Mouse (Mus musculus) midbrain, embryonic 10.5 days (tissue): ENCODE measurements around the gene Cep250. TPM values are rescaled to one million over a fixed set of nuclear protein-coding genes. Genes with fewer than 3 reads are reported as not detected.
A peak's percentile ranks its signal among the peaks of the same experiment; 100 is the strongest.

Source experiments
- DNase-seq: peaks from one replicate; pipeline ENCODE4 v3.0.0-alpha.2; 2017; ENCODE audit warnings: low spot score
- H3K27ac ChIP-seq: fragments of 300-500 bp; sonication (generic); replicated peaks from 2 replicates; pipeline ENCODE4 v1.5.1; 2016; ENCODE audit warnings: mild to moderate bottlenecking
- H3K27me3 ChIP-seq: fragments of 300-500 bp; sonication (generic); 2 replicates; pipeline ENCODE4 v1.6.1; 2016; ENCODE audit warnings: low read depth, mild to moderate bottlenecking; ENCODE audit not compliant: poor library complexity, severe bottlenecking
- H3K36me3 ChIP-seq: fragments of 300-500 bp; sonication (generic); 2 replicates; pipeline ENCODE4 v1.6.1; 2016; ENCODE audit warnings: mild to moderate bottlenecking, moderate library complexity
- H3K4me1 ChIP-seq: fragments of 300-500 bp; sonication (generic); 2 replicates; pipeline ENCODE4 v1.6.1; 2016
- H3K4me3 ChIP-seq: fragments of 300-500 bp; sonication (generic); 2 replicates; pipeline ENCODE4 v1.5.1; 2016; ENCODE audit warnings: mild to moderate bottlenecking, moderate library complexity
- H3K9me3 ChIP-seq: fragments of 300-500 bp; sonication (generic); replicated peaks from 2 replicates; pipeline ENCODE4 v1.6.1; 2016; ENCODE audit warnings: mild to moderate bottlenecking
- WGBS: fragments of 180-500 bp; shearing (Covaris S2); methylation state at CpG from one replicate; pipeline ENCODE4 v1.1.7; 2016; 5-methylcytosine and 5-hydroxymethylcytosine counted together
- polyA plus RNA-seq: library from polyadenylated mRNA; unstranded; fragments of >200 nt; fragmentation: Nextera tagmentation; extraction: Ambion mirVana; gene quantifications from 2 replicates; pipeline ENCODE4 v1.2.1, GENCODE M21; 2016

Gene Cep250
- polyA plus RNA-seq, 1 experiment from 2014 or later = 24.3 TPM

DNA sequence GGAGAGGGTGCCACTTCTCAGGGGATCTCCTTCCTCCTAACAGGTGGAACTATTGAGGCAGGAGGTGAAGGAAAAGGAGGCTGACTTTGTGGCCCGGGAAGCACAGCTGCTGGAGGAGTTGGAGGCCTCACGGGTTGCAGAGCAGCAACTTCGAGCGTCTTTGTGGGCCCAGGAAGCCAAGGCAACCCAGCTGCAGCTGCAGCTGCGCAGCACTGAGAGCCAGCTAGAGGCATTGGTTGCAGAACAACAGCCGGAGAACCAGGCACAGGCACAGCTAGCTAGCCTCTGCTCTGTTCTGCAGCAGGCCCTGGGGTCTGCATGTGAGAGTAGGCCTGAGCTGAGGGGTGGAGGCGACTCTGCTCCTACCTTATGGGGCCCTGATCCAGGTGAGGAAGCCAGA is 29.5 kb downstream of the Cep250 start:
- DNase-seq = no peak
- Histone ChIP-seq H3K4me1 (no peaks in the 10 kb centered on the region), H3K27me3 (no peaks in the 10 kb centered on the region), H3K9me3 (no peaks in the 10 kb centered on the region), H3K4me3 (no peak overlapping the region), H3K27ac (no peak overlapping the region), H3K36me3 (peaks cover 100% of the 10 kb centered on the region)
- WGBS = 90% methylated on average over 7 of the region's 7 CpGs

DNA sequence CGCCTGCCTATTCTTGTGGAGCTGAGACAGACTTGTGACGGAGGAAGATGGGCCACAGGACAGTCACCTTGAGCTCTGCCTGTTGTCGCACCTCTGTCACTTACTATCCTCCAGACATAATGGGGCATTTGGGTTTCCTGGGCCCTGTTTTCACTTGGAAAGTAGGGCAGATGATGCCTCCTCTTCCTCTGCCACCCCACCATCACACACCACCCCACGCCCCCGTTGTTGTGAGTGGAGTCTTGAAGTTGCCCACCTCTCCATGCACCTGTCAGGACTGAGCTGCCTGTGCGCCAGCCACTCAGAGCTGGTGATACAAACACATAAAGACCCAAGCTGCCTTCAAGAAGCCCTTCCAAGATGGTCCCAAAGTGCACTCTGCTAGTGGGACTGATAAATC is 30.9 kb downstream of the Cep250 start:
- H3K27me3 ChIP-seq = no peaks in the 10 kb centered on the region
- H3K9me3 ChIP-seq = no peaks in the 10 kb centered on the region
- DNase-seq = no peak
- H3K27ac ChIP-seq = no peak overlapping the region
- H3K4me1 ChIP-seq = no peaks in the 10 kb centered on the region
- H3K36me3 ChIP-seq = peaks cover 100% of the 10 kb centered on the region
- 96% methylated on average over 6 of the region's 6 CpGs for WGBS
- H3K4me3 ChIP-seq = no peak overlapping the region

DNA sequence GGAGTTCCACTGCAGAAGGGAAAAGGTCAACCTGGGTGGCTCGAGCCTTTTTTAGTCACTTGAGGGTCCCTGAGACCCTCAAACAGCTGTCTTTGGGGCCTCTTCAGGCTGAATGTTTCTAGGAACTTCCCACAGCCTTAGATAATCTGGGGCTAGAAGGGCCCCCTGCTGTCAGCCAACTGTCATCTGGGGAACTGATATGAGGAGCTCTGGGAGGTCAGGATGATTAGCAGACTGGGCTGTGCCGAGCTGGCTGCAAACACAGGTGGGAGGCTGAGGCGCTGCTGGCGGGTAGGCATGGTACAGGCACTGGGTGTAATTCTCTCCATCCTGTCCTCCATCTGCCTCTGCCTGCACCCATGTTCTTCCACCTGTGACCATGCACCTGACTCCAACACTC is 32.8 kb downstream of the Cep250 start:
- DNase-seq = no peak
- Histone ChIP-seq H3K27ac (no peak overlapping the region), H3K4me1 (no peaks in the 10 kb centered on the region), H3K27me3 (no peaks in the 10 kb centered on the region), H3K9me3 (no peaks in the 10 kb centered on the region), H3K4me3 (no peak overlapping the region; the same call in 1 of the 2 replicates), H3K36me3 (peaks cover 100% of the 10 kb centered on the region)
- 85% methylated on average over 4 of the region's 4 CpGs for WGBS

DNA sequence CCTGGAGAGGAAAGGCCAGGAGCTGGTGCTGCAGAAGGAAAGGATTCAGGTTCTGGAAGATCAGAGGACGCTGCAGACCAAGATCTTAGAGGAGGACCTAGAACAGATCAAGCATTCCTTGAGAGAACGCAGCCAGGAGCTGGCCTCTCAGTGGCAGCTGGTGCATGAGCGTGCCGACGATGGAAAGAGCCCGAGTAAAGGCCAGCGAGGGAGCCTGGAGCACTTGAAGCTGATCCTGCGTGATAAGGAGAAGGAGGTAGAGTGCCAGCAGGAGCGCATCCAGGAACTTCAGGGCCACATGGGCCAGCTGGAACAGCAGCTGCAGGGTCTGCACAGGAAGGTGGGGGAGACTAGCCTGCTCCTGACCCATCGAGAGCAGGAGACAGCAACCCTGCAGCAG is 34.9 kb downstream of the Cep250 start:
- no peaks in the 10 kb centered on the region for H3K27me3 ChIP-seq
- 0 out of 2 replicates have a peak overlapping the region, but pooled peaks have one; percentile 12 for H3K4me3 ChIP-seq
- H3K4me1 ChIP-seq = no peaks in the 10 kb centered on the region
- peaks cover 100% of the 10 kb centered on the region for H3K36me3 ChIP-seq
- no peak for DNase-seq
- H3K27ac ChIP-seq = no peak overlapping the region
- WGBS = 97% methylated on average over 10 of the region's 10 CpGs
- no peaks in the 10 kb centered on the region for H3K9me3 ChIP-seq

DNA sequence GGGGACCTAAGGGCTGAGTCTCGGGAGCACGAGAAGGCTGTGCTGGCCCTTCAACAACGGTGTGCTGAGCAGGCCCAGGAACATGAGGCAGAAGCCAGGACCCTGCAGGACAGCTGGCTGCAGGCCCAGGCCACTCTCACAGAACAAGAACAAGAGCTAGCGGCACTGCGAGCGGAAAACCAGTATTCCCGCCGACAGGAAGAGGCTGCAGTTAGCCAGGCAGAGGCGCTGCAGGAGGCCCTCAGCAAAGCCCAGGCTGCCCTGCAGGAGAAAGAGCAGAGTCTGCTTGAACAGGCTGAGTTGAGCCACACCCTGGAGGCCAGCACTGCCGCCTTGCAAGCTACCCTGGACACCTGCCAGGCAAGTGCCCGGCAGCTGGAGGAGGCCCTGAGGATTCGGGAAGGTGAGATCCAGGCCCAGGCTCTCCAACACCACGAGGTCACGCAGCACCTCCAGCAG is 35.6 kb downstream of the Cep250 start:
- WGBS = 91% methylated on average over 14 of the region's 14 CpGs
- H3K4me3 ChIP-seq = peak overlapping the region; percentile 12
- no peak for DNase-seq
- peaks cover 100% of the 10 kb centered on the region for H3K36me3 ChIP-seq
- no peaks in the 10 kb centered on the region for H3K9me3 ChIP-seq
- no peaks in the 10 kb centered on the region for H3K4me1 ChIP-seq
- H3K27ac ChIP-seq = no peak overlapping the region
- H3K27me3 ChIP-seq = no peaks in the 10 kb centered on the region

DNA sequence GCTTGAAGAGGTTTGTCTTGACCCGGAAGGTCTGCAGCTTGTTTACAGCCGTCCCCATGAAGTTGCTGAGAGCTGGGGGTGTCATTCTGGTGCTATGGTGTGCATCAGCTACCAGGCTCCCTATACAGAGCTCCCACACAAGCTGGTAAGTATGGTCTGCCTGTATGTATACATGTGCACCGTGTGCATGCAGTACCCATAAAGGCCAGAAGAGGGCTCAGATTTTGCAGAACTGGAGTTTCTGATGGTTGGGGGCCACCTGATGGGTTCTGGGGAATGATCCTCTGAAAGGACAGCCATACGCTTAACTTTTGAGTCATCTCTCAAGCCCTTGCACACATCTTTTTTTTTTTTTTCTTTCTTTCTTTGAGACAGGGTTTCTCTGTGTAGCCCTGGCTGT is 49.1 kb downstream of the Cep250 start:
- Histone ChIP-seq H3K27ac (no peak overlapping the region), H3K27me3 (no peaks in the 10 kb centered on the region), H3K9me3 (peaks cover 6% of the 10 kb centered on the region; the same call in 1 of the 2 replicates), H3K36me3 (peaks cover 24% of the 10 kb centered on the region), H3K4me3 (no peak overlapping the region), H3K4me1 (peaks cover 18% of the 10 kb centered on the region)
- DNase-seq = peak; percentile 22
- WGBS = 90% methylated on average over 4 of the region's 4 CpGs

DNA sequence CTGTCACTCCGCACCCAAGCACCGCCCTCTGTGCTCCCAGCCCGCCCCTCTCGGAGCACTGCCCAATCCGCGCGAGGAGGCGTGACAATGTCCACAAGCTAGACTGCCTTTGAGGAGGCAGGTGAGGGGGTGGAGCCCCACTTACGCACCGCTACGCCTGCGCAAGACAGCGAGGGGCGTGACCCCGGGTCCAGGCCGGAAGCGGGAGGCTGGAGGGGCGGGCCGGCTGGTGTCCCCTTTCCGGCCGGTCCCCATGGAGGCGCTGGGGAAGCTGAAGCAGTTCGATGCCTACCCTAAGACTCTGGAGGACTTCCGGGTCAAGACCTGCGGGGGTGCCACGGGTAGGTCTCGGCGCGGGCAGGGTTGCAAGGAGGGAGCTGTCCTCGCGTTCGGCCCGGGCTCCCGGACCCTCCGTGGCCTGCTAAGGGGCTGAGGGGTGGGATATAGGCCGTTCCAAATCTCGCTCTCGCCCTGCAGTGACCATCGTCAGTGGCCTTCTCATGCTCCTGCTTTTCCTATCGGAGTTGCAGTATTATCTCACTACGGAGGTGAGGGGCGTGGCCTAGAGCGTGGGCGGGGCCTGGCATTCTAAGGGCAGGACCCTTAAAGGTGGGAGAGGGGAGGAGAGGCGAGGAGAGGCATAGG is 51.8 kb downstream of the Cep250 start, which contains the start of the genes 6430550D23Rik and Ergic3:
TSS of gene 6430550D23Rik (minus strand) at position 90 of the 645 bp plus-strand sequence.
TSS of gene Ergic3 (plus strand) at position 158 of the 645 bp plus-strand sequence.
- Histone ChIP-seq H3K36me3 (peaks cover 38% of the 10 kb centered on the region), H3K4me3 (peak within 1 kb of the TSS; percentile 85), H3K9me3 (peaks cover 6% of the 10 kb centered on the region; the same call in 1 of the 2 replicates), H3K27me3 (no peaks in the 10 kb centered on the region), H3K27ac (peak within 1 kb of the TSS; percentile 89), H3K4me1 (peaks cover 18% of the 10 kb centered on the region)
- peak; percentile 98 for DNase-seq
- under 1% methylated on average over 45 of the region's 45 CpGs for WGBS

DNA sequence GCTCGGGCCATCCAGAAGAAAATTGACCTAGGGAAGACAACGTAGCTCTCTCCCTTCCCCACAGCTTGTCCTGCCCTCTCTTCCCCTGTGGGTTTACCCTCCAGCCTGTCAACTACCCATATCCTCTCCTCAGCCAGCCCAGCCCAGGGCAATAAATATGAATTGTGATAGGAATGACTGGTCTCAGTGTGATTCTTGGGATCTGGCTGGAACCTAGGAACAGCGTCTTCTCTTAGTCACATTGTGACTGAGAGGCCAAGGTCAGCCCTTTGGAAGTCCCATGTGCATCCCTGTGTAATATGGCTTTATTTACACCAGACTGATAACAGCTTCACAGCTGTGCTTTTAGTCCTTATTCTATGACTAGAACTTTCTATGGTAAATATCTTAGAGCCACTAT is 61.8 kb downstream of the Cep250 start:
- DNase-seq = no peak
- Histone ChIP-seq H3K9me3 (no peaks in the 10 kb centered on the region), H3K27me3 (no peaks in the 10 kb centered on the region), H3K4me1 (no peaks in the 10 kb centered on the region), H3K27ac (no peak overlapping the region), H3K36me3 (peaks cover 74% of the 10 kb centered on the region), H3K4me3 (no peak overlapping the region)
- WGBS = 95% methylated on average over 3 of the region's 3 CpGs

DNA sequence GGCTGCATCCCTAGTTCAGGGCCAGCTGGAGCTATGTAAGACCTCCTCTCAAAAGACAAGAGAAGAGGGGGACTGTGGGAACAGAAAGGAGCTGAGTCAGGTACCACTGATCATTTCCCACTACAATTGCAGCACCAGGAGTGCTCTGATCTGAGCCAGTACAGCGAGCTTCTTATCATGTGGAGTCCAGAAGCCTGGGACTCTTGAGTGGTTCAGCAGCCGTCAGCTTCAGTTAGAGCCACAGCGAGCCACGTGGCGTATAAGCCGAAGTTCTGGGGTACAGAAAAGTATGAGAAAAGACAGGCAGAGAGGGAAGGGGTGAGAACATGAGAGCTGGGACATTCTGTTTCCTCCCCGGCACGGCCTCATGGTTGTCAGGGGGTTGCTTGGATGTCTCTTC is 65.0 kb downstream of the Cep250 start:
- H3K4me3 ChIP-seq = no peak overlapping the region
- DNase-seq = no peak
- no peaks in the 10 kb centered on the region for H3K4me1 ChIP-seq
- H3K36me3 ChIP-seq = peaks cover 43% of the 10 kb centered on the region
- no peaks in the 10 kb centered on the region for H3K27me3 ChIP-seq
- no peak overlapping the region for H3K27ac ChIP-seq
- 90% methylated on average over 8 of the region's 8 CpGs for WGBS
- no peaks in the 10 kb centered on the region for H3K9me3 ChIP-seq

DNA sequence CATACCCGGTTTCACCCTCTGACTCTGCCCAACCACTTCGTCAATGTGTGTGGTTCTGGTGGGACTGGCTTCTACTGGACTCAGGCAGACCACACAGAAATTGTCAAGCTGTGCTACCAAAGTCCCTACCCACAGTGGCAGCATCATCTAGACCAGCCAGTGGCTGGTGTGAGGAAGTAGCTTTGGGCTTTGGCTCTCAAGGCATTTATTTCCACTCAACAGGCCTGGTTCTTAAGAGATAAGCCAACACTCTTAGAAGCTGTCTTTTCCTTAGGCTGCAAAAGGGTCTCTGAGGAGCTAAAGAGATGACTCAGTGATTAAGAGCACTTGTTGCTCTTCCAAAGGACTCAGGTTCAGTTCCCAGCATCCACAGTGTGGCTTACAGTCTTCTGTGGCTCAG is 65.5 kb downstream of the Cep250 start:
- no peaks in the 10 kb centered on the region for H3K4me1 ChIP-seq
- WGBS = 87% methylated on average over 2 of the region's 2 CpGs
- H3K9me3 ChIP-seq = no peaks in the 10 kb centered on the region
- peaks cover 37% of the 10 kb centered on the region for H3K36me3 ChIP-seq
- no peak for DNase-seq
- H3K4me3 ChIP-seq = no peak overlapping the region
- H3K27ac ChIP-seq = no peak overlapping the region
- H3K27me3 ChIP-seq = no peaks in the 10 kb centered on the region

DNA sequence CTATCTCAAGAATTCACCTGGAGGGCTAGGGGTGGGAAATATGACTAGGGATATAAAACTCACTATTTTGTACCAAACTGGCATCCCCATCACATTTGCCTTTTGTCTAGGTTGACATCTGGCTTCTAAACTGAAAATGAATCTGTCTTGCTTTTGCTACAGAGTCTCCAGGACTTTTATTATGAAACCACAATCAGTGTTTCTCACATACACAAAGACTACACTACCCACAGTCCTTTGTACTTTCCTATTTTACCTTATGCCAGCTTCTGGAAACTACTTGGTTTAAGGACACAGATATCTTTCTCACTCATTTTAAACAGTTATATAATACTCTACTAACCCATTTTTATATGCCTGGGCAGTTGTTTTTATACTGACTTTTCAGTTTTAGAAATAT is 69.2 kb downstream of the Cep250 start:
- Histone ChIP-seq H3K27ac (no peak overlapping the region), H3K4me3 (no peak overlapping the region), H3K4me1 (no peaks in the 10 kb centered on the region), H3K36me3 (0 out of 2 replicates have a peak, but pooled peaks cover 3% of the 10 kb centered on the region), H3K27me3 (no peaks in the 10 kb centered on the region), H3K9me3 (no peaks in the 10 kb centered on the region)
- DNase-seq = no peak

DNA sequence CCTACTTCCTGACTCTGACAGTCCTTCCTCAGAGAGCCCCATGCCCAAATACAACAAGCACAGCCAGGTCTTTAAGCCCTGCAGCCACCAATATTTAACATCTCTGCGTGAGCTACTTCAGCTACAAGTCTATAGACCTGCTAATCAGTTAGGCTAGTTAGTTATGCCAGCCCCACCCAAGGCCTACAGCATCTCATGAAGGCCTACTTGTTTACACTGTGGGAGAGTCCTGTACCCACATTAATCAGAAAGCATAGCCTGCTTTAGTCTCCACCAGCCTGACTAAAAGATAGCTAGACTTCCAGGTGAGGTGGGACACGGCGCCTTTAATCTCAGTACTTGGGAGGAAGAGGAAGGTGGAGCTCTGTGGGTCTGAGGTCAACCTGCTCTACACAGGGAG is 83.1 kb downstream of the Cep250 start:
- Histone ChIP-seq H3K9me3 (no peaks in the 10 kb centered on the region), H3K36me3 (no peaks in the 10 kb centered on the region), H3K4me3 (no peak overlapping the region), H3K4me1 (no peaks in the 10 kb centered on the region), H3K27ac (no peak overlapping the region), H3K27me3 (no peaks in the 10 kb centered on the region)
- DNase-seq = no peak
- 91% methylated on average over 3 of the region's 3 CpGs for WGBS

DNA sequence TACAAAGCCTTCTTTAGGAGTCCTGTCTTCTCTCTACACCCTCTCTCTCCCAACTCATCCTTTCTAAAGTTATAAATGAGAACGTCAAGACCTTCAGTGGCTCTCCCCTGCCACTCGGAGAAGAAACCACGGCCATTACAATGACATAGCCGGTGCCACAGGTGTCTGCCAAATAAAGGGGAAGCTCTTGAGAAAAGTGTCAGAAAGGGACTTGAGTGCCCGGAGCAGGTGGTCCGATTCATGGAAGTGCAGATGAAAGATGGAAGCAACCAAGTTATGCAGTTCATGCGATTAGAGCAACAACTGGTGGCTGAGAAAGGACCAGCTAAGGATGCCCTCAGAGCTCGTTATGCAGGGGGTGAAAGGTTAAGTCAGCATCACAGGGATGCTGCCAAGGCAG is 86.6 kb downstream of the Cep250 start:
- Histone ChIP-seq H3K36me3 (no peaks in the 10 kb centered on the region), H3K4me1 (no peaks in the 10 kb centered on the region), H3K9me3 (no peaks in the 10 kb centered on the region), H3K4me3 (no peak overlapping the region), H3K27ac (no peak overlapping the region), H3K27me3 (peaks cover 11% of the 10 kb centered on the region)
- DNase-seq = no peak
- WGBS = 86% methylated on average over 8 of the region's 8 CpGs
